Mouse (Mus musculus): ENCODE data around the gene Derl2. TPM values are rescaled to one million over a fixed set of nuclear protein-coding genes. Genes with fewer than 3 reads are reported as not detected.

The Derl2 gene
- polyA plus RNA-seq, 1 experiment from 2014 or later = 42.5 TPM

Other genes with a start within 250 kb of the Derl2 start
- gene Scimp, start 207.3 kb downstream of the Derl2 start, polyA plus RNA-seq (2015; fragmentation: Nextera tagmentation; extraction: Ambion mirVana) = 0.25 TPM in 1 of 2 replicates, not detected in the other
- gene Rabep1, start 175.1 kb downstream of the Derl2 start, polyA plus RNA-seq (2015; fragmentation: Nextera tagmentation; extraction: Ambion mirVana) = 46.2 and 46.3 TPM in 2 replicates
- 130 and 140 TPM in 2 replicates for gene Nup88, start 49.9 kb downstream of the Derl2 start, polyA plus RNA-seq (2015; fragmentation: Nextera tagmentation; extraction: Ambion mirVana)
- 71.6 and 80.7 TPM in 2 replicates for gene Rpain, start 49.6 kb downstream of the Derl2 start, polyA plus RNA-seq (2015; fragmentation: Nextera tagmentation; extraction: Ambion mirVana)
- gene C1qbp, start 36.8 kb downstream of the Derl2 start, polyA plus RNA-seq (2015; fragmentation: Nextera tagmentation; extraction: Ambion mirVana) = 233 and 254 TPM in 2 replicates
- 18.3 and 20.6 TPM in 2 replicates for gene Dhx33, start 15.4 kb downstream of the Derl2 start, polyA plus RNA-seq (2015; fragmentation: Nextera tagmentation; extraction: Ambion mirVana)
- 52.8 and 53.7 TPM in 2 replicates for gene Mis12, start 230 bp downstream of the Derl2 start, polyA plus RNA-seq (2015; fragmentation: Nextera tagmentation; extraction: Ambion mirVana)
- gene 6330403K07Rik, start 13.7 kb upstream of the Derl2 start, polyA plus RNA-seq (2015; fragmentation: Nextera tagmentation; extraction: Ambion mirVana) = 252 and 255 TPM in 2 replicates
- gene Nlrp1a, start 124.9 kb upstream of the Derl2 start, polyA plus RNA-seq (2015; fragmentation: Nextera tagmentation; extraction: Ambion mirVana) = 0.07 and 0.18 TPM in 2 replicates
- gene Nlrp1b, start 210.9 kb upstream of the Derl2 start, polyA plus RNA-seq (2015; fragmentation: Nextera tagmentation; extraction: Ambion mirVana) = not detected in 2 replicates

Measured in embryonic facial prominence, embryonic 13.5 days (tissue).